Mouse (Mus musculus) C2C12 (cell line): ENCODE data around the gene Cp. TPM values are rescaled to one million over a fixed set of nuclear protein-coding genes. Genes with fewer than 3 reads are reported as not detected.
"Not testable (repeated sequence)": the region's sequence is repeated elsewhere in the genome, so short reads cannot be mapped to it uniquely, and the experiment has no call there.

Experiments
- H3K27me3 ChIP-seq: one replicate; pipeline ENCODE4 v1.6.1; 2011; ENCODE audit not compliant: control insufficient read depth, insufficient read depth, insufficient read length
- H3K36me3 ChIP-seq: one replicate; pipeline ENCODE4 v1.6.1; 2011; ENCODE audit not compliant: control insufficient read depth, insufficient read depth
- H3K4me3 ChIP-seq: one replicate; pipeline ENCODE4 v1.5.1; 2011; ENCODE audit warnings: mild to moderate bottlenecking, control low read depth; ENCODE audit not compliant: poor library complexity, insufficient read depth, severe bottlenecking
- H3K79me2 ChIP-seq: one replicate; pipeline ENCODE4 v1.6.1; 2011; ENCODE audit not compliant: control insufficient read depth, insufficient read depth
- H3K79me3 ChIP-seq: one replicate; pipeline ENCODE4 v1.6.1; 2011; ENCODE audit warnings: low read depth, control low read depth
- H3ac ChIP-seq: one replicate; pipeline ENCODE3; 2011; ENCODE audit warnings: low read depth; ENCODE audit not compliant: control insufficient read depth, insufficient read length
- CEBPB ChIP-seq: IDR thresholded peaks from one replicate; pipeline ENCODE4 v1.6.1; 2011; ENCODE audit warnings: low read depth, mild to moderate bottlenecking, control low read depth, moderate library complexity
- CTCF ChIP-seq: IDR thresholded peaks from one replicate; pipeline ENCODE4 v1.5.1; 2011; ENCODE audit not compliant: control insufficient read depth, insufficient read depth, insufficient read length
- FOSL1 ChIP-seq: IDR thresholded peaks from one replicate; pipeline ENCODE4 v1.8.0; 2011; ENCODE audit warnings: mild to moderate bottlenecking, low read length; ENCODE audit not compliant: poor library complexity, insufficient read depth, severe bottlenecking
- MAX ChIP-seq: IDR thresholded peaks from one replicate; pipeline ENCODE4 v1.6.1; 2011; ENCODE audit warnings: mild to moderate bottlenecking, control low read depth
- MYOD1 ChIP-seq: IDR thresholded peaks from one replicate; pipeline ENCODE4 v1.6.1; 2011; ENCODE audit warnings: low read depth; ENCODE audit not compliant: control insufficient read depth, insufficient read length
- MYOG ChIP-seq: IDR thresholded peaks from one replicate; pipeline ENCODE4 v1.6.1; 2011; ENCODE audit not compliant: control insufficient read depth, insufficient read length; ENCODE audit errors: extremely low read depth
- USF1 ChIP-seq: IDR thresholded peaks from one replicate; pipeline ENCODE4 v1.6.1; 2011; ENCODE audit warnings: low read depth, mild to moderate bottlenecking, control low read depth, moderate library complexity
- polyA plus RNA-seq: library from polyadenylated mRNA; unstranded; fragments of >200 nt; fragmentation: generic; extraction: Trizol; gene quantifications from one replicate; pipeline ENCODE4 v1.2.1, GENCODE M21; 2012; ENCODE audit warnings: missing spikeins

The Cp gene
- polyA plus RNA-seq, 1 experiment = 1.7 TPM

- Histone ChIP-seq H3K4me3 (peak overlapping the region; percentile 50), H3K36me3 (peaks cover 16% of the 10 kb centered on the region), H3ac (peak overlapping the region; percentile 51), H3K79me3 (peaks cover 17% of the 10 kb centered on the region), H3K27me3 (no peaks in the 10 kb centered on the region), H3K79me2 (peaks cover 22% of the 10 kb centered on the region)
- no peak for TF ChIP-seq CTCF
- no peak for TF ChIP-seq MYOG
- no peak for TF ChIP-seq CEBPB
- TF ChIP-seq USF1 = no peak
- TF ChIP-seq FOSL1 = no peak
- TF ChIP-seq MAX = no peak
- TF ChIP-seq MYOD1 = no peak
These were observed 77.2 kb downstream of the Cp start for GRCm38 (mm10) chr3:20033761-20034718.

DNA sequence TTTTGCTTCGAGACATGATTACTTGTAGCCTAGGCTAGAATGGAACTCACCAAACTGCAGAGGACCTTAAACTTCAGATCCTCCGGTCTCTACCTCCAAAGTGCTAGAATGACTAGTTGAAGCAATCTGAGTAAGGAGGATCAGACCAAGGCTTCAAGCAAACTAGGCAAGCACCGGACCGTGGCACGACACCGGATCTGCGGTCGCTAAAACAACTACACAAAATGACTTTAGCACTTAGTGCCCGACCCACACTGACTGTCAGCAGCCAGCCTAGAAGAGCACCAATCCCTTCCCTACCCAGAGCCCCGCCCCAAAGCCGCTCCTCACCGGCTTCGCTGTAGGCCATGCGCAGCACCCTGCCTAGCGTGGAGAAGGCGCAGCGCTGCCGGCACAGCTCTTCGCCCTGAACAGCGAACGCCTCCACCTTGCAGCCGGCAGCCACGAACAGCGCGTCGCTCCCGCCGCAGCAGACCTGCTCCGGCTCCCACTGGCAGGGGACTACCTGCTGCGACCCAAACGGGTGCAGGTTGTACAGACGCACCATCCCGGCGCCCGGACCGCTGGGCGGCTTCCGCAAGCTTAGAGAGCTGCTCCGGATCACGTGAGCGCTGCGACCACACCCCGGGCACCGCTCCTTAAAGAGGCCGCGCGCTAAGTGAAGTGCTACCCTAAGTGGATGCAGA, 78.0 kb downstream of the Cp start, which contains the start of gene Hps3:
TSS of gene Hps3 (minus strand) at position 597 of the 686 bp plus-strand sequence.
- peaks cover 8% of the 10 kb centered on the region for H3K36me3 ChIP-seq
- TF ChIP-seq USF1 (peak; percentile 98), FOSL1 (no peak), CTCF (no peak), MAX (peak; percentile 38), MYOD1 (no peak), MYOG (no peak), CEBPB (no peak)
- H3K4me3 ChIP-seq = peak within 1 kb of the TSS; percentile 50
- peaks cover 17% of the 10 kb centered on the region for H3K79me3 ChIP-seq
- no peaks in the 10 kb centered on the region for H3K27me3 ChIP-seq
- peaks cover 22% of the 10 kb centered on the region for H3K79me2 ChIP-seq
- H3ac ChIP-seq = peak within 1 kb of the TSS; percentile 71

- TF ChIP-seq MAX (no peak), CTCF (no peak), USF1 (no peak), MYOD1 (no peak), MYOG (no peak), FOSL1 (no peak), CEBPB (no peak)
- Histone ChIP-seq H3K4me3 (no peak overlapping the region), H3K36me3 (no peaks in the 10 kb centered on the region), H3ac (no peak overlapping the region), H3K27me3 (no peaks in the 10 kb centered on the region), H3K79me3 (peaks cover 15% of the 10 kb centered on the region), H3K79me2 (peaks cover 22% of the 10 kb centered on the region)
These were observed 79.2 kb downstream of the Cp start for GRCm38 (mm10) chr3:20036069-20036468.

DNA sequence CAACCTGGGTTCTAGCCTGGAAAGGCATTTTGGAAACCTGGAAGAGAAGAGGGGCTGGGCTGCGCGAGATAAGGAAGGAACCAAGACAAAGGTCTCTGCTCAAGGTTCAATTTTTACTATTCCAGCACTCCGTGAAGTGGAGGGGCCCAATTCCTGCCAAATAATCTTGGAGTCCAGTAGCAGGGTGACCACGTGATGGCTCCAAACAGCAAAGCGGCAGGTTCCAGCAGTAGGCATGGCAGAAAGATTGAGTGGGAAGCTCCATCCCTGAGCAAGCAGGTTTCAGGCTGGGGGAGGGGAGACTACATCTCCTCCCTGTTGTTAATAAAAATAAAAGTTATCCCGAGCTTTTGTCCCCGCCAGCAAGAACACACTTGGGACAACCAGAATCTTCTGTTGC, 84.6 kb downstream of the Cp start:
- H3ac ChIP-seq, H3K79me2 ChIP-seq, H3K79me3 ChIP-seq, H3K27me3 ChIP-seq, H3K4me3 ChIP-seq, H3K36me3 ChIP-seq: not testable (repeated sequence)

DNA sequence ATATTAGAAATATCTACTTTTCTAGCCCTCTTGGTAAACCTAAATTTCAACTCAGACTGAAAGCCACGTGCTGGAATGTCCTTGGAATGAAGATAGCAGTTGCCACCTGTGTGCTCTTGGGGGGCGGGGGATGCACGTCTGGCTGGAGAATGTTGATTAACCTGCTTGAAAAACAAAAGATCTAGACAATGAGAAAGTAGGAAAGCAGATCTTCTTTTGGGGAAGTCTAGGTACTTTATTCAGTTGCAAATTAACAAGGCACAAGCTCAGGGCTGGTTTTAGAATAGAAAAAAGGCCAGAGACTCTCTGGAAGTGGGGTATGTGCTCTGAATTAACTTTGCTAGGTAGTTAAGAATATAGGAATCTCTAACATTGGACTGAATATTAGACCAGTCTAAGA, 87.9 kb downstream of the Cp start:
- not testable (repeated sequence) for H3K79me2 ChIP-seq, H3K27me3 ChIP-seq, H3ac ChIP-seq, H3K4me3 ChIP-seq, H3K36me3 ChIP-seq, H3K79me3 ChIP-seq
